8 mouse cellular contexts compared by ENCODE assay signal in genomic region chr7:39654563-39655286, GRCm38 (mm10).
DNase-seq lines count a peak whose midpoint lies in the region; ATAC-seq and TF ChIP-seq lines count a peak whose summit lies in the region.

No protein-coding gene starts in this region.

- H3K36me3 ChIP-seq in lung, postnatal 0 days (ENCODE audit: insufficient read depth, low read length), result no peaks in the 10 kb centered on the region
- no peaks in the 10 kb centered on the region for H3K36me3 ChIP-seq in embryonic facial prominence, embryonic 15.5 days
- no peaks in the 10 kb centered on the region for H3K36me3 ChIP-seq in limb, embryonic 11.5 days (ENCODE audit: control insufficient read depth, insufficient read depth, low read length)

- DNase-seq in lung, postnatal 0 days (ENCODE audit: low spot score), result peak; percentile 63
- no peak for DNase-seq in lung, postnatal 25 days (ENCODE audit: low spot score)
- DNase-seq in limb, embryonic 11.5 days (ENCODE audit: low spot score), result no peak
- DNase-seq in skeletal muscle tissue, adult 2 months (ENCODE audit: low read depth, low spot score), result peak; percentile 32
- DNase-seq in kidney, postnatal 10 days, result no peak
- no peak for DNase-seq in urinary bladder, adult 2 months (ENCODE audit: low spot score)

- no peaks in the 10 kb centered on the region for H3K4me1 ChIP-seq in lung, postnatal 0 days (ENCODE audit: insufficient read depth, low read depth, low read length)
- H3K4me1 ChIP-seq in embryonic facial prominence, embryonic 15.5 days, result no peaks in the 10 kb centered on the region
- no peaks in the 10 kb centered on the region for H3K4me1 ChIP-seq in limb, embryonic 11.5 days (ENCODE audit: control insufficient read depth, insufficient read depth, low read length)

- H3K9ac ChIP-seq in lung, postnatal 0 days (replicated peaks; ENCODE audit: low read depth), result no peak overlapping the region
- no peak overlapping the region for H3K9ac ChIP-seq in embryonic facial prominence, embryonic 15.5 days
- no peak overlapping the region for H3K9ac ChIP-seq in limb, embryonic 11.5 days (ENCODE audit: low read length)

- no peaks in the 10 kb centered on the region for H3K9me3 ChIP-seq in lung, postnatal 0 days (ENCODE audit: low read length)
- no peaks in the 10 kb centered on the region for H3K9me3 ChIP-seq in embryonic facial prominence, embryonic 15.5 days (replicated peaks)
- H3K9me3 ChIP-seq in limb, embryonic 11.5 days (ENCODE audit: control insufficient read depth, low read length), result no peaks in the 10 kb centered on the region

- WGBS in lung, postnatal 0 days, result 27% methylated on average over 4 of the region's 4 CpGs
- WGBS in embryonic facial prominence, embryonic 15.5 days, result 23% methylated on average over 4 of the region's 4 CpGs
- 33% methylated on average over 4 of the region's 4 CpGs for WGBS in limb, embryonic 11.5 days

- no peaks in the 10 kb centered on the region for H3K27me3 ChIP-seq in lung, postnatal 0 days (replicated peaks; ENCODE audit: insufficient read depth, low read length)
- no peaks in the 10 kb centered on the region for H3K27me3 ChIP-seq in embryonic facial prominence, embryonic 15.5 days
- H3K27me3 ChIP-seq in limb, embryonic 11.5 days (ENCODE audit: control insufficient read depth, insufficient read depth, low read length), result no peaks in the 10 kb centered on the region

- no peak overlapping the region for H3K4me3 ChIP-seq in lung, postnatal 0 days (ENCODE audit: low read depth, low read length)
- peak overlapping the region; percentile 16; the same call in 1 of the 2 replicates for H3K4me3 ChIP-seq in embryonic facial prominence, embryonic 15.5 days (replicated peaks)
- no peak overlapping the region for H3K4me3 ChIP-seq in limb, embryonic 11.5 days (ENCODE audit: low read depth, low read length)

- no peak overlapping the region for H3K27ac ChIP-seq in lung, postnatal 0 days (ENCODE audit: low read length)
- H3K27ac ChIP-seq in embryonic facial prominence, embryonic 15.5 days (replicated peaks), result no peak overlapping the region
- H3K27ac ChIP-seq in limb, embryonic 11.5 days (replicated peaks; ENCODE audit: low read depth, low read length), result no peak overlapping the region

- TF ChIP-seq EP300 in lung, postnatal 0 days (IDR thresholded peaks at IDR 0.05), result no peak

- no peak overlapping the region for H3K4me2 ChIP-seq in lung, postnatal 0 days (replicated peaks; ENCODE audit: low read depth, low read length)
- no peak overlapping the region for H3K4me2 ChIP-seq in embryonic facial prominence, embryonic 15.5 days (replicated peaks)
- H3K4me2 ChIP-seq in limb, embryonic 11.5 days (ENCODE audit: low read depth, severe bottlenecking), result no peak overlapping the region

- ATAC-seq in lung, postnatal 0 days, result peak; percentile 42
- ATAC-seq in embryonic facial prominence, embryonic 15.5 days (ENCODE audit: insufficient number of reproducible peaks, low FRiP score, low TSS enrichment, low read depth), result no peak
- ATAC-seq in limb, embryonic 11.5 days (ENCODE audit: insufficient number of reproducible peaks, low FRiP score, low TSS enrichment, low read depth), result peak; percentile 24; the same call in 1 of the 2 replicates
- no peak for ATAC-seq in cerebellum, adult (ENCODE audit: insufficient number of reproducible peaks, low FRiP score, low TSS enrichment)

- TF ChIP-seq CTCF in lung, postnatal 0 days (IDR thresholded peaks at IDR 0.05), result peak; percentile 18; the same call in 1 of the 2 replicates

Comparison
In these comparisons a context has a peak if more than half of its experiments do, and no peak if none do; other contexts are left out.
1. DNase-seq: peak in lung, postnatal 0 days (single experiment) and skeletal muscle tissue, adult 2 months (single experiment); none in lung, postnatal 25 days (single experiment), limb, embryonic 11.5 days (single experiment), kidney, postnatal 10 days (single experiment) and urinary bladder, adult 2 months (single experiment).
2. ATAC-seq: peak in lung, postnatal 0 days (single experiment) and limb, embryonic 11.5 days (single experiment); none in embryonic facial prominence, embryonic 15.5 days (single experiment) and cerebellum, adult (single experiment).